Mouse (Mus musculus) hindbrain, embryonic 13.5 days (tissue): ENCODE results near the gene Krt79. TPM values are rescaled to one million over a fixed set of nuclear protein-coding genes. Genes with fewer than 3 reads are reported as not detected.

Source experiments
- ATAC-seq: fragments of 200-750 bp; cut with Nextera tagmentation; 2 replicates; pipeline ENCODE4 v1.8.0; 2017; ENCODE audit warnings: moderate TSS enrichment; ENCODE audit not compliant: low FRiP score
- H3K27ac ChIP-seq: fragments of 300-500 bp; sonication (generic); 2 replicates; pipeline ENCODE4 v1.5.1; 2015; ENCODE audit warnings: inconsistent platforms, mild to moderate bottlenecking, moderate library complexity
- H3K27me3 ChIP-seq: fragments of 300-500 bp; sonication (generic); 2 replicates; pipeline ENCODE4 v1.6.1; 2015; ENCODE audit warnings: mild to moderate bottlenecking, inconsistent platforms
- H3K36me3 ChIP-seq: fragments of 300-500 bp; sonication (generic); 2 replicates; pipeline ENCODE4 v1.6.1; 2015; ENCODE audit warnings: mild to moderate bottlenecking, inconsistent platforms
- H3K4me1 ChIP-seq: fragments of 300-500 bp; sonication (generic); replicated peaks from 2 replicates; pipeline ENCODE4 v1.6.1; 2015; ENCODE audit warnings: inconsistent platforms
- H3K4me2 ChIP-seq: fragments of 300-500 bp; sonication (generic); 2 replicates; pipeline ENCODE4 v1.6.1; 2015; ENCODE audit warnings: inconsistent platforms, mild to moderate bottlenecking, moderate library complexity
- H3K4me3 ChIP-seq: fragments of 300-500 bp; sonication (generic); 2 replicates; pipeline ENCODE4 v1.5.1; 2015; ENCODE audit warnings: mild to moderate bottlenecking, inconsistent platforms
- H3K9ac ChIP-seq: fragments of 300-500 bp; sonication (generic); 2 replicates; pipeline ENCODE4 v1.6.1; 2015; ENCODE audit warnings: mild to moderate bottlenecking, inconsistent platforms
- H3K9me3 ChIP-seq: fragments of 300-500 bp; sonication (generic); 2 replicates; pipeline ENCODE4 v1.6.1; 2016; ENCODE audit warnings: inconsistent platforms
- WGBS: fragments of 180-500 bp; shearing (Covaris S2); methylation state at CpG from one replicate; pipeline ENCODE4 v1.1.7; 2015; 5-methylcytosine and 5-hydroxymethylcytosine counted together
- polyA plus RNA-seq: library from polyadenylated mRNA; unstranded; fragments of >200 nt; fragmentation: Nextera tagmentation; extraction: Ambion mirVana; gene quantifications from 2 replicates; pipeline ENCODE4 v1.2.1, GENCODE M21; 2015

The Krt79 gene
- 0.12 and 0.23 TPM in 2 replicates for polyA plus RNA-seq

DNA sequence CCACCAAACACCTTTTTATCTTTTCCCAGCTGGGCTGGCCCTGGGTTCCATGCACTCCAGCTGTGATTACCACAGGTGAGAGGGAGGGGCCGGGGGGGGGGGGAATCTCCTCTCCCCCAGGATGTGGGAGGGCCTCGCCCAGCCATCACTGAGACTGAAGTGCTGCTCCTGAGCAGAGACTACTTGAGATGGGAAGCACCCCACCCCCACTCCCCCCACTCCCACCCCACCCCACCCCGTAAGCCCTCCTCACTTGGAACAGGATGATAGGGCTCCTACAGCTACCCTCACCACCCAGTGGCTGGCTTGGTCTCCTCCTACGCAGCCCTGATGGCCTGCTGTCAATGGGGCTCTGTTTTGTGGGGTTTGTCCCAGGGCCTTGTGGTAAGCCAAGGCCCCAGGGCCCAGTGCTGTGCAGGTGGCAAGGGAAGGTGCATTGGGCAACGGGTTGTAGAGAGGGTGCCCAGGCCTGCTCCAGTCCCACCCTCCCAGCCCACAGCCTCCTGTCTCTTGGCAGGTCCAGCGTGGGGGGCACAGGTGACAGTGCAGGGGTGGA, at the start of gene Krt79:
Gene Krt79, minus strand, starts transcription at position 51 of the 556 bp plus-strand sequence.
- Histone ChIP-seq H3K9ac (no peak within 1 kb of the TSS), H3K36me3 (no peaks in the 10 kb centered on the region), H3K4me2 (no peak within 1 kb of the TSS), H3K4me1 (peaks cover 5% of the 10 kb centered on the region; the same call in 1 of the 2 replicates), H3K27me3 (peaks cover 2% of the 10 kb centered on the region; the same call in 1 of the 2 replicates), H3K27ac (no peak within 1 kb of the TSS), H3K4me3 (no peak within 1 kb of the TSS), H3K9me3 (no peaks in the 10 kb centered on the region)
- no peak for ATAC-seq
- WGBS: 66% methylated on average over 4 of the region's 6 CpGs

DNA sequence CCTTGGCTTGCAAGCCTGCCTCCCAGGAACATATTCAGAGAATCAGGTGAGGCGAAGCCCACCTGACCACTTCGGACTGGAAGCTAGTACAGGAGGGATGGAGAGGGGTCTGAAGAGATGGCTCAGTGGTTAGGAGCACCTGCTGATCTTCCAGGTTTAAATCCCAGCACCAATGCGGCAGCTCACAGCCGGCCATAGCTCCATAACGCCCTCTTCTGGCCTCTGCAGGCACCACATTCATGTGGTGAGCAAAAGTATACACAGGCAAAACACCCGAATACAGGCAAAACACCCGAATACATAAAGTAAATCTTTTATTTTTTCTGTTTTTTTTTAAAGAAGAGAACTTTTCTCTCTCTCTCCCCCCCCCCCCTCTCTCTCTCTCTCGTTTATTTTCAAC, 48.6 kb upstream of the Krt79 start:
- Histone ChIP-seq H3K4me3 (no peak overlapping the region), H3K27ac (no peak overlapping the region), H3K36me3 (no peaks in the 10 kb centered on the region), H3K9ac (no peak overlapping the region), H3K4me1 (peaks cover 6% of the 10 kb centered on the region; the same call in 1 of the 2 replicates), H3K4me2 (no peak overlapping the region), H3K27me3 (peaks cover 30% of the 10 kb centered on the region), H3K9me3 (no peaks in the 10 kb centered on the region)
- WGBS: 65% methylated on average over 8 of the region's 8 CpGs
- ATAC-seq: no peak

DNA sequence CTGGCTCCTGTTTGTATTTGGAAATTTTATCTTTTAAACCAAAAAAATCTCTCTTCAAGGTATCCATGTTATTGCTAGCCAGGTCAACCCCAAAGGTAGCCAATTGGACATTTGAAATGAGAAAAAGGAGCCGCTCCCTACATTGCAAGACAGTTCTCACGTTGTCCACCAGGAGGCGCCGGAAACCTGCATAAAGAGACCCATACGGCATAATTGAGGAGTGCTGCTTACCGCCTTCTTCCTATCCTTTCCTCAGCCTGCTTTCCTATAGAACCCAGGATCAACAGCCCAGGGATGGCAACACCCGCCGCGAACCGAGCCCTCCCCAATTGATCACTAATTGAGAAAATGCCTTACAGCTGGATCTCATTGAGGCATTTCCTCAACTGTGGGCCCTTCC, 48.0 kb upstream of the Krt79 start:
- Histone ChIP-seq H3K4me3 (no peak overlapping the region), H3K9ac (no peak overlapping the region), H3K9me3 (no peaks in the 10 kb centered on the region), H3K36me3 (no peaks in the 10 kb centered on the region), H3K4me2 (no peak overlapping the region), H3K4me1 (peaks cover 8% of the 10 kb centered on the region; the same call in 1 of the 2 replicates), H3K27ac (no peak overlapping the region), H3K27me3 (peaks cover 30% of the 10 kb centered on the region)
- WGBS: under 1% methylated on average over 10 of the region's 10 CpGs
- no peak for ATAC-seq

DNA sequence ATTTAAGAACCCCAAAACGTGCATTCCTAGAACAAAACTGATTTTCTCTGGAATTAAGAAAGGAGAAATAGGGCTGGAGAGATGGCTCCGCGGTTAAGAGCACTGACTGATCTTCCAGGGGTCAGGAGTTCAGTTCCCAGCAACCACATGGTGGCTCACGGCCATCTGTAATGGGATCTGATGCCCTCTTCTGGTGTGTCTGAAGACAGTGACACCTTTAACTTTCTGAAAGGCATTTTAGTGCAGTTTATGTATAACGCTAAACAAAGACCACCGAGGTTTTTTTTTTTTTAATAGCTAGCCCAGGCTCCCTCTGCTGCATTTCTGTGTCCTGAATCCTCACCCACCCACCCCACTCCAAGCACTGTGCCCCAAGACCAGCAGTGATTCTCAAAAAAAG, 44.6 kb upstream of the Krt79 start:
- peaks cover 8% of the 10 kb centered on the region; the same call in 1 of the 2 replicates for H3K4me1 ChIP-seq
- no peak for ATAC-seq
- H3K27me3 ChIP-seq: peaks cover 9% of the 10 kb centered on the region
- no peak overlapping the region for H3K4me3 ChIP-seq
- H3K27ac ChIP-seq: no peak overlapping the region
- H3K9ac ChIP-seq: 0 out of 2 replicates have a peak overlapping the region, but pooled peaks have one; percentile 49
- no peaks in the 10 kb centered on the region for H3K9me3 ChIP-seq
- no peaks in the 10 kb centered on the region for H3K36me3 ChIP-seq
- WGBS: 22% methylated on average over 6 of the region's 6 CpGs
- peak overlapping the region; percentile 50; the same call in 1 of the 2 replicates for H3K4me2 ChIP-seq

DNA sequence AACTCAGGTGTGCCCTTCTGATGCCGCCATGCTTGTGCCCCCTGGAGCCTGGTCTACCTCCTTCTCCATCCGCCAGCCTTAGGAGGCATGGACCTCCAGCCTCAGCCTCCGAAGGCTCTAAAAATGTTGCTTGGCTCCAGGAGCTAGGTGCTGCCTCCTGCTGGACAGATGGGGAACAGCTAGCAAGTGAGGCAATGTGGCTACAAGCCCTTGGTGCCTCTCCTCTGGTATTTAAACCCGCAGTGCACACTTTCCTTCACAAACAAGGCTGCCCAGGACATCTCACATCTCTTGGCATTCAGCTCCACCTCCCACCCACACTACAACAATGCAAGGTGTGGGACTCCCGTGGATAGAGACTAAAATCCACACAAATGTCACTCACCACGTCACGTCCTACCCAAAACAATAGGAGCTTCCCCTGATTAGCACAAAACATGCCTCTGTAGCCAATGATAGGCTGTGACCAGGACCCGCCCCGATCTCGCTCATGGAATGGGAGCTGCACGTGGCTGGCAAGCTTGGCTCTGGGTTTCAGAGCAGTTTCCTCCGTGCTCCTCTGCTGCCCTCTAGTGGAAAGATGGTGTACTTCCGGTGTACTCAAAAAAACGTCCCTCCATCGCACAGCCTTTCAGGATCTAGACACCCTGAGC, 44.0 kb upstream of the Krt79 start:
- H3K27ac ChIP-seq: peak overlapping the region; percentile 85
- peak overlapping the region; percentile 29 for H3K4me3 ChIP-seq
- H3K9ac ChIP-seq: peak overlapping the region; percentile 49
- no peaks in the 10 kb centered on the region for H3K36me3 ChIP-seq
- 2% methylated on average over 15 of the region's 15 CpGs for WGBS
- peaks cover 5% of the 10 kb centered on the region for H3K27me3 ChIP-seq
- H3K4me2 ChIP-seq: peak overlapping the region; percentile 50
- peak; percentile 96 for ATAC-seq
- H3K4me1 ChIP-seq: peaks cover 8% of the 10 kb centered on the region; the same call in 1 of the 2 replicates
- no peaks in the 10 kb centered on the region for H3K9me3 ChIP-seq

DNA sequence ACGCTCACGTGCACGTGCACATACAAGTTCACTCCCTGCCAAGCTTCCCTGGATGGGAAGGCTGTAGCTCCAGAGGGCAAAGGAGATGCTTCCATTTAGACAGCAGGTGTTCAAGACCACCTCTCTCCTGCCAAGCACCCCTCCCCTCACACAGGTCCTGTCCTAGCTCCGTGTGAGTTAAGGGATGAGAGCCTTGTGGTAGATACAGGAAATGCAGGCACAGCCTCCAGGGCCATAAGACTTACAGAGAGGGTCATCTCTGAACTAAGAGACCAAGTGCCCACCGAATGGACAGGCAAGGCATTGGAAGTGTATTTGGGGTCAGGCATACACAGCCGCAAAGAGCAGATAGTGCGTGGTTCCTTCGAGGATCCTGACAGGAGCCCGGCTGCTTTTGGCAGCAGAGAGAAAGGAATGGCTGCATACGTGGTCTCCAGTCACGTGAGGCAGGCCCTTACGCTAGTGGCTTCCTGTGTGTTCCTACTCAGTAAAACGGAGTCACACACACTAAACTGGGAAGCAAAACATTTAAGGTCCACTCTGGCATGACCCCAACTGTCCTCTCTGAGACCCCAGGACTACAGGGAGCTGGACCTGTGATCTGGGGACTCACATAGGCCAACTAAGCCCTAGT, 43.3 kb upstream of the Krt79 start:
- H3K27ac ChIP-seq: peak overlapping the region; percentile 85
- 82% methylated on average over 13 of the region's 13 CpGs for whole genome bisulfite sequencing
- H3K36me3 ChIP-seq: no peaks in the 10 kb centered on the region
- H3K27me3 ChIP-seq: 0 out of 2 replicates have a peak, but pooled peaks cover 4% of the 10 kb centered on the region
- H3K4me2 ChIP-seq: peak overlapping the region; percentile 50
- no peaks in the 10 kb centered on the region for H3K9me3 ChIP-seq
- H3K9ac ChIP-seq: peak overlapping the region; percentile 43
- no peak for ATAC-seq
- peaks cover 8% of the 10 kb centered on the region; the same call in 1 of the 2 replicates for H3K4me1 ChIP-seq
- H3K4me3 ChIP-seq: peak overlapping the region; percentile 29; the same call in 1 of the 2 replicates

DNA sequence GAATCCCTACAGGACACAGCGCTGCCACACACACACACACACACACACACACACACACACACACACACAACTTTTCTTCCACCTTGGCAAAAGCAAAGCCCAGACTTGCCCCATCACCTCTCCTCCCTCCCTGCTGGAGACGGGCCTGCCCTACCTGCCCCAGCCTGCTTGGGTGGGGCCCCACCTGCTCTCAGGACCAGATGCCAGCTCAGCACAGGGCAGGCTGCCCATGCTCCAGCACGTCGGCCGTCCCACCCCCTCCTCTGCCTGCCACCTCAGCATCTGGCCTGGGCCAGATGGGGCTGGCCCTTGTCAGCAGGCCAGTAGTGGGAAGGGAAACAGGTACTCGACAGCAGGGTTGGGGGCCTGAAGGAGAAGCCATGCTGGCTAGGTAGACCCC, 40.7 kb upstream of the Krt79 start:
- H3K9ac ChIP-seq: 0 out of 2 replicates have a peak overlapping the region, but pooled peaks have one; percentile 5
- no peak for ATAC-seq
- 0 out of 2 replicates have a peak, but pooled peaks cover 6% of the 10 kb centered on the region for H3K27me3 ChIP-seq
- H3K4me1 ChIP-seq: peaks cover 19% of the 10 kb centered on the region
- H3K9me3 ChIP-seq: no peaks in the 10 kb centered on the region
- 68% methylated on average over 6 of the region's 6 CpGs for WGBS
- no peaks in the 10 kb centered on the region for H3K36me3 ChIP-seq
- no peak overlapping the region for H3K4me2 ChIP-seq
- no peak overlapping the region for H3K4me3 ChIP-seq
- no peak overlapping the region for H3K27ac ChIP-seq

DNA sequence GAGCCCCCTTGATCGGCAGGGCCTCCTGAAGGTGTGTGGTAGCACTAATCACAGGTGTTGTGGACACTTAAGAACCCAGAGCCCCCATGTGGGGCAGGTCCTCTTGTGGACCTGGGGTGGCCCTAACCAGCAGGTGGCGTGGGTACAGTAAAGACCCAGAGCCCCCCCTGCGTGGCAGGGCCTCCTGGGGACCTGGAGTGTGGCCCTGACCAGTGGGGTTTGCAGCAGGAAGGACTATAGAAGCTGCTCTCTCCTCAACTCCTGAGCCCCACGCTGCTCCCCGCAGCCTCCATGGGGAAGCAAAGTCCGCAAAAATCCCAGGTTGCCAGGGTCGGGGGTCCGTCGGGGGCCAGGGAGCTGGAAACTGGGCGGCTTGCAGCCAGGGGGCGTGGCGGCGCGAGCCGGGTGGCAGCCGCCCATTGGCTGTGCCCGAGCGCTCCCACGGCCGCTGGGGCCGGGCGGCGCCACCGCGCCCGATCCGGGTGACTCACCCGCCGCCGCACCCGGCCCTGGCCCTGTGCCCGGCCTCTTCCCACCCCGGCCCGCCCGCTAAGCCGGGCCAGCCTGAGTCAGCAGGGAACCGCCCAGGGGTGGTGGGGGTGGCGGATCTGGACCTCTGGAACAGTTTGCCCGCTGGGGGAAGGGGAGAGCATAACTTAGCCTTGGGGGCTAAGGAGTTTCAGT, 37.1 kb upstream of the Krt79 start:
- Histone ChIP-seq H3K4me2 (peak overlapping the region; percentile 75), H3K9ac (peak overlapping the region; percentile 72), H3K27ac (no peak overlapping the region), H3K27me3 (peaks cover 14% of the 10 kb centered on the region; the same call in 1 of the 2 replicates), H3K4me1 (peaks cover 18% of the 10 kb centered on the region), H3K9me3 (no peaks in the 10 kb centered on the region), H3K36me3 (no peaks in the 10 kb centered on the region), H3K4me3 (peak overlapping the region; percentile 43)
- 5% methylated on average over 20 of the region's 39 CpGs for WGBS
- peak; percentile 80 for ATAC-seq

DNA sequence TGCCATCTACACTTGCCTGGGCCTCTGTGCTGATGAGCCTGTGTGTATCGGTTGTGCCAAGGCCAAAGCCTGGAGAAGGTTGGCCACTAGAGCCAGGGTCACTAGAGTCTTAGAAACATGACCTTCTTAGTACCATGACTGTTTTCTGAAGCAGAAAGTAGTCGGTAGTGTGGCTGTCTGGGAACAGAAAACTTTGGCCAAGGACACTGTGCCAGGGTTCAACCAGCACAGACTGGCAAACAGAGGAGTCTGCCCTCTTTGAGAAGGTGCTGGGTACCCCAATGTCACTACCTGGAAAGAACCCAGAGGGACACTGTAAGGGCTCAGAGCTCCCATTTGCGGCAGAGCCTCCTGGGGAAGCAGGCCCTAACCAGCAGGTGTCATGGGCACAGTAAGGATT, 36.5 kb upstream of the Krt79 start:
- no peak for ATAC-seq
- WGBS: 55% methylated on average over 3 of the region's 3 CpGs
- Histone ChIP-seq H3K27ac (no peak overlapping the region), H3K4me2 (peak overlapping the region; percentile 75), H3K27me3 (peaks cover 18% of the 10 kb centered on the region; the same call in 1 of the 2 replicates), H3K9ac (peak overlapping the region; percentile 72), H3K9me3 (no peaks in the 10 kb centered on the region), H3K4me3 (no peak overlapping the region; the same call in 1 of the 2 replicates), H3K36me3 (no peaks in the 10 kb centered on the region), H3K4me1 (peaks cover 18% of the 10 kb centered on the region)

DNA sequence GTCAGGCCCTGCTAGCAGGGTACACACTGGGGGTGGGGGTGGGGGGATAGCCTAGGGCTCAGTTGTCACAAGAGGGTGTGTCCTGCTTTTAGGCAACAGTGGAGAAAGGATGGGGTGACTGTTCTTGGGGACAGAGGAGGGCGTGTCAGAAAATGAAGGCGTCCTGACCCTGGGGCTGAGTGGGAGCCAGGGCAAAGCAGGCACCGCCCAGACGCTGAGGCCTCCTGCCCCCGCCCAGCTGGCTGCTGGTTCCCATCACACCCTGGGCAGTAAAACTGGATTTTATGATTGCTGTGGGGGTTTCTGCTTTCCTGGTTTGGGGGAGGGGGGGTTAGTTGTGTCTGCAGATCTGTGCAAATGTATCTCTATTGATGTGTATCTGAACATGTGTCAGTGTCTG, 35.9 kb upstream of the Krt79 start:
- Histone ChIP-seq H3K36me3 (no peaks in the 10 kb centered on the region), H3K27me3 (peaks cover 23% of the 10 kb centered on the region; the same call in 1 of the 2 replicates), H3K4me3 (no peak overlapping the region), H3K4me1 (peaks cover 18% of the 10 kb centered on the region), H3K9me3 (no peaks in the 10 kb centered on the region), H3K27ac (no peak overlapping the region), H3K9ac (no peak overlapping the region), H3K4me2 (no peak overlapping the region)
- 70% methylated on average over 5 of the region's 5 CpGs for WGBS
- no peak for ATAC-seq

DNA sequence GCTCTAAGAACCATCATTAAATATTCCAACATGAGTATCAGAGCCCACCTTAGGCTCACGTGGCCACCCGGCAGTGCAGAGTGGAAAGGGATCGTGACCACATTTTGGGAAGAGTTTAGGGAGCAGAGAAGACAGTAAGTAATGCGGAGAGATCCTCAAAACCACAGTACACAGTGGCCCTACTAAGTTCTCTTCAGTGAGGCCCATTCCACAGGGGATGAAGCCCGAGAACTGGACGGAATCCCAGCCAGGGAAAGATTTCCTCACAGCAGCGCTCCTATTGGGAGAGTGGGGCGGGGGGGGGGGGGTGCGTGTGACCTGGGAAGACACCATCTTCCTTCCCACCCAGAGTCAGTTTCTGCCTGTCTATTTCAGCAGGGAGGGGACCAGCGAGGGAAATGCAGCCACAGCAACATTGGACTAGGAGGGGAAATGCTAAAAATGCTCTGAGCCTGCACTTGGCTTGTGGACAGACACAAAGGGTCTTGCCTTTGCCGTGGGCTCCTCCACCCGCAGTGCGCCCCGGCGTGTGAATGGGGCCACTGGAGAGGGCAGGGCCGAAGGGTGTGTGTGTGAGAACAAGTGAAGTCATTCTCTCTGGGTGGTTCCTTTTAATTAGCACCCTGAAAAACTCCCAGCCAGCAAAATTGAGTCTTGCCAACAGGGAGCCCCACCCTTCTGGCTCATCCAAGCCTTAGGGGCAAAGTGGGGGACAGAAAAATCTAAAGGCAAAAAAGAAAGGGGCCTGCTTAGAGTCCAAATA, 34.1 kb upstream of the Krt79 start:
- H3K4me2 ChIP-seq: no peak overlapping the region
- no peak overlapping the region for H3K4me3 ChIP-seq
- H3K27ac ChIP-seq: no peak overlapping the region
- H3K36me3 ChIP-seq: no peaks in the 10 kb centered on the region
- ATAC-seq: no peak
- no peaks in the 10 kb centered on the region for H3K9me3 ChIP-seq
- H3K4me1 ChIP-seq: peaks cover 18% of the 10 kb centered on the region
- no peak overlapping the region for H3K9ac ChIP-seq
- H3K27me3 ChIP-seq: peaks cover 25% of the 10 kb centered on the region; the same call in 1 of the 2 replicates
- 57% methylated on average over 15 of the region's 16 CpGs for WGBS
